Mouse (Mus musculus): ENCODE data around the gene Mrpl45. TPM values are rescaled to one million over a fixed set of nuclear protein-coding genes. Genes with fewer than 3 reads are reported as not detected.
"Not testable (repeated sequence)": the region's sequence is repeated elsewhere in the genome, so short reads cannot be mapped to it uniquely, and the experiment has no call there.

The Mrpl45 gene
- polyA plus RNA-seq, 1 experiment from 2014 or later = 49.1 TPM

DNA sequence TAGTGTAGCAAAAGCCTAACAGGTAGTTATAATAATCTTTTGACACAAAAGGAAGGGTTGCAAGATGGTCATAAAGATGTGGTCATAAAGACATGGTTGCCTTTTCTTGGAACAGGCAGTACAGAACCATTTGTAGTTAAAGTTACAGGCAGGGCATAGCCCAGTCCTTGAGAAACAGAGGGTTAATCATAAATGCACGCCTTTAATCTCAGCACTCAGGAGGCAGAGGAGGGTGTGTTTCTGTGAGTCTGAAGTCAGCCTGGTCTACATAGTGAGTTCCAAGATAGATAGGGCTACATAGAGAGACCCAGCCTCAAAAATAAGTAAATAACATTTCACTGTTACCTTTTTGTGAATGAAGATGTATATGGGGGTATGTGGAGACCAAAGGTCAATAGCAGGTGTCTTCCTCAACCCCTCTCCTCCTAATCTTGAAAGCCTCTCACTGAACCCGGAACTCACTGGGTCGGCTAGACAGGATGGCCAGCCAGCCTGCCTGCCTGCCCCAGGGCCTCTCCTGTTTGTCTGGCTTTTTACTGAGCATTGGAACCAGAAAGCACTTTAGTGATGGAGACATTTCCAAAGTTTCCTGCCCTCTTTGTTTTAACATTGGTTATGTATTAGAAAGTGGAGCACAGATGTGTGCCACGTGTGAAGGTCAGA is 37.5 kb downstream of the Mrpl45 start:
- H3K4me2 ChIP-seq = no peak overlapping the region
- no peaks in the 10 kb centered on the region for H3K9me3 ChIP-seq (replicated peaks)
- H3K36me3 ChIP-seq (ENCODE audit: poor library complexity, severe bottlenecking) = no peaks in the 10 kb centered on the region
- no peak overlapping the region for H3K9ac ChIP-seq
- H3K4me3 ChIP-seq = no peak overlapping the region
- WGBS = 78% methylated on average over 4 of the region's 4 CpGs
- no peak overlapping the region for H3K27ac ChIP-seq
- ATAC-seq = no peak
- H3K27me3 ChIP-seq = no peaks in the 10 kb centered on the region
- peaks cover 30% of the 10 kb centered on the region for H3K4me1 ChIP-seq

- no peak for ATAC-seq
- Histone ChIP-seq H3K9me3 (replicated peaks) (no peaks in the 10 kb centered on the region), H3K4me2 (no peak overlapping the region), H3K4me1 (peaks cover 27% of the 10 kb centered on the region), H3K4me3 (no peak overlapping the region), H3K27ac (no peak overlapping the region), H3K27me3 (no peaks in the 10 kb centered on the region), H3K9ac (no peak overlapping the region), H3K36me3 (ENCODE audit: poor library complexity, severe bottlenecking) (no peaks in the 10 kb centered on the region)
- WGBS = 86% methylated on average over 2 of the region's 2 CpGs
These were observed 39.1 kb downstream of the Mrpl45 start for GRCm38 (mm10) chr11:97354646-97355045.

GRCm38 (mm10) chr11:97355247-97355646 is 39.7 kb downstream of the Mrpl45 start:
- WGBS = 89% methylated on average over 7 of the region's 7 CpGs
- no peaks in the 10 kb centered on the region for H3K27me3 ChIP-seq
- H3K9me3 ChIP-seq (replicated peaks) = no peaks in the 10 kb centered on the region
- no peak for ATAC-seq
- no peak overlapping the region for H3K27ac ChIP-seq
- no peak overlapping the region for H3K9ac ChIP-seq
- no peak overlapping the region for H3K4me3 ChIP-seq
- H3K36me3 ChIP-seq (ENCODE audit: poor library complexity, severe bottlenecking) = no peaks in the 10 kb centered on the region
- peaks cover 21% of the 10 kb centered on the region for H3K4me1 ChIP-seq
- H3K4me2 ChIP-seq = no peak overlapping the region

GRCm38 (mm10) chr11:97357663-97358062 is 42.1 kb downstream of the Mrpl45 start:
- 23% methylated on average over 5 of the region's 6 CpGs for WGBS
- ATAC-seq; H3K9ac ChIP-seq; H3K4me2 ChIP-seq; H3K4me1 ChIP-seq; H3K4me3 ChIP-seq; H3K36me3 ChIP-seq (ENCODE audit: poor library complexity, severe bottlenecking); H3K27ac ChIP-seq; H3K27me3 ChIP-seq; H3K9me3 ChIP-seq (replicated peaks): not testable (repeated sequence)

- Histone ChIP-seq H3K4me3 (peak within 1 kb of the TSS; percentile 99), H3K36me3 (ENCODE audit: poor library complexity, severe bottlenecking) (no peaks in the 10 kb centered on the region), H3K9ac (peak within 1 kb of the TSS; percentile 98), H3K4me1 (peaks cover 32% of the 10 kb centered on the region), H3K9me3 (replicated peaks) (no peaks in the 10 kb centered on the region), H3K4me2 (peak within 1 kb of the TSS; percentile 98), H3K27ac (peak within 1 kb of the TSS; percentile 86), H3K27me3 (no peaks in the 10 kb centered on the region)
- ATAC-seq = peak; percentile 97
- under 1% methylated on average over 35 of the region's 81 CpGs for WGBS
These were observed 46.6 kb downstream of the Mrpl45 start, which contains the start of gene Socs7 for GRCm38 (mm10) chr11:97361948-97362648. Socs7 (plus strand) TSS chr11:97362551.

- Histone ChIP-seq H3K4me2 (peak overlapping the region; percentile 98), H3K27me3 (no peaks in the 10 kb centered on the region), H3K27ac (peak overlapping the region; percentile 86), H3K9ac (peak overlapping the region; percentile 98), H3K9me3 (replicated peaks) (no peaks in the 10 kb centered on the region), H3K36me3 (ENCODE audit: poor library complexity, severe bottlenecking) (no peaks in the 10 kb centered on the region), H3K4me3 (peak overlapping the region; percentile 99), H3K4me1 (peaks cover 32% of the 10 kb centered on the region)
- ATAC-seq = no peak; the same call in 1 of the 2 replicates
- WGBS = 0% methylated on average over 21 of the region's 39 CpGs
These were observed 47.1 kb downstream of the Mrpl45 start for GRCm38 (mm10) chr11:97362649-97362942.

DNA sequence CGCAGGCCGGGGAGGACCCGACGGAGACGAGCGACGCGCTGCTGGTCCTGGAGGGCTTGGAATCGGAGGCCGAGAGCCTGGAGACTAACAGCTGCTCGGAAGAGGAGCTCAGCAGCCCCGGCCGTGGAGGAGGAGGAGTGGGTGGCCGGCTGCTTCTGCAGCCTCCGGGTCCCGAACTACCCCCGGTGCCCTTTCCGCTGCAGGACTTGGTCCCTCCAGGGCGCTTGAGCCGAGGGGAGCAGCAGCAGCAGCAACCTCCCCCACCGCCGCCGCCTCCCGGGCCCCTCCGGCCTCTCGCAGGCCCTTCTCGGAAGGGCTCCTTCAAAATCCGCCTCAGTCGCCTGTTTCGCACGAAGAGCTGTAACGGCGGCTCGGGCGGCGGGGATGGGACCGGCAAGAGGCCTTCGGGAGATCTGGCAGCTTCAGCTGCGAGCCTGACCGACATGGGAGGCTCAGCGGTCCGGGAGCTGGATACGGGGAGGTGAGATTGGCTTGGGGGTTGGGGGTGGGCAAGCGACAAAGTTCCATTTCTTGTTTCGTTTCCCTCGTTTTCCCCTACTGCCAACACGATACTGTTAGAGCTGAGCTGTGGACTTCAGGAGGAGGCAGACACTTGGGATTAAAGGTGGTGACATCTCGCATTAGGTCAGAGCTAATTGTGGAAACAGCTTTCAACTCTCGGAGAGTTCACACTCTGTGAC is 47.6 kb downstream of the Mrpl45 start:
- Histone ChIP-seq H3K27ac (peak overlapping the region; percentile 86), H3K9me3 (replicated peaks) (no peaks in the 10 kb centered on the region), H3K4me1 (peaks cover 36% of the 10 kb centered on the region), H3K4me2 (peak overlapping the region; percentile 98), H3K9ac (peak overlapping the region; percentile 98), H3K36me3 (ENCODE audit: poor library complexity, severe bottlenecking) (no peaks in the 10 kb centered on the region), H3K27me3 (no peaks in the 10 kb centered on the region), H3K4me3 (peak overlapping the region; percentile 99)
- under 1% methylated on average over 32 of the region's 49 CpGs for WGBS
- ATAC-seq = no peak

DNA sequence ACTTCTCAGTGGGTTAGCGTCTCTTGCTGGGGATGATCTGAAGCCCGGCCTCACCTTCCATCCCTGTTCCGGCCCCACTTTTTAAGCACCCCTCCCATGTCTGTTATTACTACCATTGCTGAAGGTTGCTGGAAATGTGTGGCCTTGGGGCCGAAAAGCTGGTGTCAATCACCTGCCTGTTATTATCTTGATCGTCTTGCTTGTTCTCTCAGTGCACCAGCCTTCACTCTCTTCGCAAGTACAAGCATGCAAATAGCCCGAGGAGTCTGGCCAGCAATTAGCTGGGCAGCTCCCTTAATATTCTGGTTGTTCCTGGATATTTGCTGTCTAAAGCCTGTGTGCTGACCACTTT is 48.1 kb downstream of the Mrpl45 start:
- H3K4me1 ChIP-seq = peaks cover 37% of the 10 kb centered on the region
- peak overlapping the region; percentile 86 for H3K27ac ChIP-seq
- WGBS = under 1% methylated on average over 7 of the region's 7 CpGs
- H3K9ac ChIP-seq = peak overlapping the region; percentile 98
- no peaks in the 10 kb centered on the region for H3K27me3 ChIP-seq
- no peaks in the 10 kb centered on the region for H3K36me3 ChIP-seq (ENCODE audit: poor library complexity, severe bottlenecking)
- peak overlapping the region; percentile 99 for H3K4me3 ChIP-seq
- ATAC-seq = no peak
- no peaks in the 10 kb centered on the region for H3K9me3 ChIP-seq (replicated peaks)
- peak overlapping the region; percentile 98 for H3K4me2 ChIP-seq

- H3K9me3 ChIP-seq (replicated peaks) = no peaks in the 10 kb centered on the region
- H3K27me3 ChIP-seq = no peaks in the 10 kb centered on the region
- peak overlapping the region; percentile 98 for H3K9ac ChIP-seq
- 74% methylated on average over 1 of the region's 1 CpGs for WGBS
- H3K36me3 ChIP-seq (ENCODE audit: poor library complexity, severe bottlenecking) = no peaks in the 10 kb centered on the region
- H3K4me2 ChIP-seq = peak overlapping the region; percentile 98
- peak overlapping the region; percentile 99 for H3K4me3 ChIP-seq
- ATAC-seq = no peak
- H3K27ac ChIP-seq = no peak overlapping the region
- H3K4me1 ChIP-seq = peaks cover 42% of the 10 kb centered on the region
These were observed 50.0 kb downstream of the Mrpl45 start for GRCm38 (mm10) chr11:97365556-97365955.

DNA sequence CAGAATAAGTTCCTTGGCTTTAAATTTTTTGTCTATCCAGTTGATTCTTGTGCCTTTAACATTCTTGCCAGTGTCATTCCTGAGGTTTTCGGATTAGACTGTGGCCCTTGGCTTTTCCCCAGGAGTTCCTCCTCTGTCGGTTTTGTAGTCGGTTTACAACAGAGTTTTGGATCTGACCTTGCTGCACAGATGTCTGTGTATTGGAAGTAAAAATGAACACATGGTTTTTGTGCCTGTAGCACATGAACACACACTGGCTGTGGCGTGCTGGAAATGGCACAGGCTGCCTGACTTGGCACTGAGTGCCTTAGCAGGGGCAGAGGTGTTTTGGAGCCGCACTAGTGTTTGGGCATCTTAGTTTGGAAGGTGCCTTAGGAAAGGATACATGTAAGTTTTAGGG is 53.0 kb downstream of the Mrpl45 start:
- Histone ChIP-seq H3K4me1 (peaks cover 40% of the 10 kb centered on the region), H3K4me3 (no peak overlapping the region), H3K36me3 (ENCODE audit: poor library complexity, severe bottlenecking) (peaks cover 6% of the 10 kb centered on the region; the same call in 1 of the 2 replicates), H3K4me2 (no peak overlapping the region), H3K9ac (no peak overlapping the region), H3K9me3 (replicated peaks) (no peaks in the 10 kb centered on the region), H3K27ac (no peak overlapping the region), H3K27me3 (no peaks in the 10 kb centered on the region)
- 83% methylated on average over 5 of the region's 5 CpGs for WGBS
- ATAC-seq = no peak

DNA sequence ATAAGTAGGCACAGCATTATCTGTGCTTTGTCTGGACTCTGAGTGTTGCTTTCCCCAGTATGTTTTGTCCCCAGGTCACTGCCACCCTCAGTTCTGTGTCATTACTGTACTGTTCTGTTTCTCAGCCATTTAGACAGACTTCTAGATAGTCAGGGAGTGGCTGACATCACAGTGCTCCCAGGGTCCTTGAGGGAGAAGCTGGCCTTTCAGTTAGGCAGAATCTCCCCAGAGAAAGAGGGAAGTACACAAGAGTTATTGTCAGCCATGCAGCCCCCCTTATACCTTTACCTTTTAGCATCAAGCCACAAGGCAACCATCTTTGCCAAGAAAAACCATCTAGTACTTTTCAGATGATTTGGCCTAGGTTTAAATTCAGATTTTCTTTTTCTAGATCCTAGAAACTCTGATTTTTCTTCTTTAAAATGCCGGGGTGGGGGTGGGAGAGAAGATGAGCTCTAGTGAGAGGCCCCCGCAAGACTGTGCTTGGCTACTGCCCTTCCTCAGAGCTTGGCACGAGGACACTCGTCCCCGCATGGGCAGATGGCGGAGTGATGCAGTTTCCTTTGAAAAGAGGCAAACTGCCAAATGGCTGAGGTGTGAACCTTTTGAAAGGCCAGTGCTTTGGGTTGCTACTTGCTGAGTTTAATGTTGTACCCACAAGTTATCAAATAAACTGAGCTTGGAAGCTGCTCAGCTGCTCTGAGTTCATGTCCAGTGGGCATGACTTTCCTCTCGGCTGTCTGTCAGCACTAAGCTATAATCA is 55.0 kb downstream of the Mrpl45 start:
- H3K27me3 ChIP-seq = no peaks in the 10 kb centered on the region
- H3K9ac ChIP-seq = 0 out of 2 replicates have a peak overlapping the region, but pooled peaks have one; percentile 1
- peak overlapping the region; percentile 37; the same call in 1 of the 2 replicates for H3K27ac ChIP-seq
- no peak overlapping the region for H3K4me3 ChIP-seq
- H3K4me1 ChIP-seq = peaks cover 19% of the 10 kb centered on the region
- WGBS = 62% methylated on average over 7 of the region's 7 CpGs
- H3K9me3 ChIP-seq (replicated peaks) = no peaks in the 10 kb centered on the region
- no peak overlapping the region for H3K4me2 ChIP-seq
- ATAC-seq = no peak
- H3K36me3 ChIP-seq (ENCODE audit: poor library complexity, severe bottlenecking) = peaks cover 18% of the 10 kb centered on the region
